Mouse (Mus musculus) left cerebral cortex, postnatal 25 days (tissue): ENCODE measurements around the gene Tmem117. TPM values are rescaled to one million over a fixed set of nuclear protein-coding genes. Genes with fewer than 3 reads are reported as not detected.

ENCODE experiments used
- DNase-seq, 2 experiments: peaks; one replicate each; pipeline ENCODE4 v3.0.0; 2022; ENCODE audit warnings: low spot score in 2 of 2, mixed read lengths in 1 of 2
- intact Hi-C: fragments of 180-260 bp; cut with DNase I; formaldehyde crosslinking; loops from one replicate; pipeline ENCODE4 v1.15.1; 2025
- total RNA-seq, 2 experiments: library from RNA; stranded (reverse); gene quantifications; 2 replicates each; pipeline ENCODE4 v1.2.3; 2021

Gene Tmem117
- total RNA-seq, 2 experiments from 2014 or later = 8.2 to 8.8 TPM

- DNase-seq = no peak
- intact Hi-C loops = no loop called here
Observed at GRCm38 (mm10) chr15:94639126-94639525, 10.1 kb downstream of the Tmem117 start.

DNA sequence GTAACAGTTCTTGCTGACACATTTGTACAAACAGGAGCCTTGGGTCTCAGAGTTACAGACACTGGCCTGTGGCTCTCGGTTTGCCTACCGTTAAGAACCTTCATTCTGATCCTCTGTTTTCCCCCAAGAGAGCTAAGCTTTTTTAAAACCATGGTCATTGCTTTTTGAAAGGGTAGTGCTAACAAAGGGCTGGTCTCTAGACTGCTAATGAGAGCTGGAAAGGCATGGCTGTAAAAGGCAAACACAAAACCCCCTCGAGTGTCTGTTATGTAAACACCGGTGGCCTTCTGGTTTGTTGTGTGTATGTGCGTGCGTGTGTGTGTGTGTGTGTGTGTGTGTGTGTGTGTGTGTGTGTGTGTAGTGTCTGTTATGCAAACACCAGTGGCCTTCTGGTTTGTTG, 17.0 kb downstream of the Tmem117 start:
- intact Hi-C loops = no loop called here

GRCm38 (mm10) chr15:94648430-94648829, 19.4 kb downstream of the Tmem117 start:
- DNase-seq = no peak
- intact Hi-C loops = no loop called here

More for the DNA sequence above, 17.0 kb downstream of the Tmem117 start:
- no peak for DNase-seq

- DNase-seq = no peak
- intact Hi-C loops = no loop called here
Observed at GRCm38 (mm10) chr15:94649071-94649765, 20.2 kb downstream of the Tmem117 start.

DNA sequence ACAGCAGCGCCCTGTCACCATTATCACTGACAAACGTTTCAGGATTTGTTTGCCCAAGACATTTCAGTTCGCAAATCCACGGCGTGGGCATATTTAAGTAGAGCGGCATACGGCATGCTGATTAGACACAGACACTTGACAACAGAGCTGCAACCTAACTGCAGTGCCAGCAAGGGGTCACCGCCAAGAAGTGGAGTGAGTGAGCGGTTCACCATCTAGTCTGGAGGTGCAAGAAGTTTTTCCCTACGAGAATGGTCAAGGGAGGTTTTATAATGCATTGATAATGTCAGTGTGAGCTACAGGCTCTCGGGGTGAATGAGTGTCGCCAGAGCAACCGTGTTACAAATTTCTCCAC, 20.7 kb downstream of the Tmem117 start:
- no peak for DNase-seq
- intact Hi-C loops = no loop called here

- intact Hi-C loops = no loop called here
- DNase-seq = no peak
Observed at GRCm38 (mm10) chr15:94651350-94651749, 22.3 kb downstream of the Tmem117 start.

DNA sequence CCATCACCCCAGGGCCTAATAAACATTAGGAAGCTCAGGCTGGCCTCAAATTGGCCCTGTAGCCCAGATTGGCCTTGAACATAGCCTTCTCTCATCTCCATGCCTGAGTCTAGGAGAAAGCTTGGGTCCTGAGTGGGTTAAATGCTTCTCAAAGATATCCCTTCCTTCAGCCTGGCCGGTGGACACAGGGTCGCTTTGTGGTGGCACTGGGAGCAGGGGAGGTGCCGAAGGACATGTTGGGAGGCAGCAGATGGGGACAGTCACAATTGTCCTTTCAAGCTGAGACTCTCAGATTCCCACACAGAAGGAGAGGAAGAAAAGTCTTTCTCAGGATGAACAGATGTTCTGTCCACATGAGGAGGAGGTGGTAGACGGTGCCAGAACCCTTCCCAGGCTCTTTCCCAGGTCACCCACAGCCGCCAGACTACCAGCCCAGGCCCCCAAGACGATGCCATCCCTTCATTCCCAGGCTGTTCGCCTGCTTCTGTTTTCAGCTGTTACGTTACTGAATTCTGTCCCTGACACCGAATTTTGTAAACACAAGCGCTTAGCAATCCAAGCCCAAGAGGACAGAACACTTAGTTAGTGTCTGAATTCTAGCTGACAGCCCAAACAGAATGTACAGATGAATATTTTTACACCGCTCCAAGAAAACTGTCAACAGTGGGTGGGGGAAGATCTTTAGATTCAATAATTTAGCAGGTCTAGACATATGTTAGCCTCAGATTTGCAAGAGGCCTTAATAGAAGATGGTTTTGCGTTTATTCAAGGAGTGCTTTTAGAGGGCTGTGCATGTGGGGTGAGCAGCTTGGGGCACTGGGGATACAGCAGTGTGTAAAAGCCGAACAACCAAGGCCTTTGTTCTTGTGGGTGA, 23.2 kb downstream of the Tmem117 start:
- intact Hi-C loops = no loop called here
- peak; percentile 54 to 79 for DNase-seq

DNA sequence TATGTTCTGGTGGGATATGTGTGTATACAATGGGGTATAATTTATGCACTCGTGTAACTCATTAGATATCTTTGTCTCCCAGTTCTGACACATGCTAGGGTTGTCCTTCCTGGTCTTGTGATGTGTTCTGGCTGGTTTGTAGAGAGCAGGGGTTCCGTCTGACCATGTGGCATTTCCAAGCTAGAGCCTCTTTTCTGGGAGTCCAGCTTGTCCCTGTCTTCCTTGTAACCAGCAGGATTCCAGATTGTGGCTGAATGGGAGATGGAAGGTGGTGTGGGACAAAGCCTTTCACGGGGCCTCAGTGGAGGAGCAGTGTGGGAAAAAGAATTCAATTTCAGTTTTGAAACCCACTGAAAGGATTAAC, 23.8 kb downstream of the Tmem117 start:
- intact Hi-C loops = no loop called here
- no peak for DNase-seq

GRCm38 (mm10) chr15:94655811-94656323, 26.8 kb downstream of the Tmem117 start:
- DNase-seq = no peak
- intact Hi-C loops = no loop called here

GRCm38 (mm10) chr15:94657882-94658281, 28.9 kb downstream of the Tmem117 start:
- DNase-seq = no peak
- intact Hi-C loops = no loop called here

GRCm38 (mm10) chr15:94658392-94659111, 29.5 kb downstream of the Tmem117 start:
- no peak for DNase-seq

DNA sequence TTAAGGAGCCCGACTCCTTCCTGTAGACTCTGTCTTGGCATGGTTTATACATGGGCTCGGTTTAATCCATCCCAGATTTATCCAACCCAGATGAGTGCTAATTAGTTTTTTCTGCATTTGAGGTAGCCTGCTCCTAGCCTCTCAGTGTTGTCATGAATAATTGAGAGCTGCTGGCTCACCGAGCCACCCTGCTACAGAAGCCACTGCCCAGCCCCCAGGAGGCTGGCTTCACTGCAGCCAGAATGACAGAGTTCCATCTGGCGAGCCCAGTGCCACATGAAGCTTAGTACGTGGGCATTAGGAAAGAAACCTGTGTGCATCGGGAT, 30.0 kb downstream of the Tmem117 start:
- intact Hi-C loops = no loop called here
- DNase-seq = no peak

More at GRCm38 (mm10) chr15:94658392-94659111, 29.5 kb downstream of the Tmem117 start:
- intact Hi-C loops = no loop called here

DNA sequence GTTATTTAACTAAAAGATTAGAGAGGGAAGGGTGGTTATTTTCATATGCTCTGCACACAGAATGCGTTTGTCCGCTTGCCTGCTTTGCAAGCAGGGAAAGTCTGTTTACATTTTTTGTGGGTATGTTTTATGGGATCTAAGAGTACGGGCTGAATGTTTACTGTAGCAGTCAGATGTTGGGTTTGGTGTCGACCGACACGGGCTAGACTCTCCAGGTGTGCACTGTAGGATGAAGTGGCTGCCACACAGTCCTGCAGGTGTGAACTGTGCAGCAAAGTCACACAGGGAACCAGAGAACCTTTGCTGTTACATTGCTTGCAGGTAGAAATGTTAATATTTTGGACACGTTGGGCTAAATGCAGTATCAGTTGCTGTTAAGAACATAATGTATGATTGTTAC, 31.9 kb downstream of the Tmem117 start:
- intact Hi-C loops = loop anchor here (1.0 kb wide), 1 partner anchor 104 kb away; no protein-coding TSS in a partner anchor
- DNase-seq = no peak

GRCm38 (mm10) chr15:94661398-94661797, 32.4 kb downstream of the Tmem117 start:
- intact Hi-C loops = loop anchor here (1.0 kb wide), 1 partner anchor 104 kb away; no protein-coding TSS in a partner anchor
- DNase-seq = peak in 1 of 2 experiments; percentile 39

DNA sequence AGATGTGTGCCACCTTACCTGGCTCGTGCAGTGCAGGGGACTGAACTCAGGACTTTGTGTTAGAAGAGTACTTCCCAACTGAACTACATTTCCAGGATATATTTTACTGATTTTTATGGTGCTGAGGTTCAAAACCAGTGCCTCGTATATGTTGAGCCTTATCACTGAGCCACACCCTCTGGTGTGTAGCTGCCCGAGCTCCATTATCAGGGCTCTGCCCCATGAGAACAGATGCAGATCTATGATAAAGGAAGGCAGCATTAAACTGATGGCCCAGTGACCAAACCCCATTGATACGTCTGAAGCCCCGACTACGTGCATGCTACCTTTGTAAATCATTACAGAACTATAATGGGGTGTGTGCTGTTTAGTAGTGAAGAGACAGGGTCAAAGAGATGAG, 35.6 kb downstream of the Tmem117 start:
- intact Hi-C loops = no loop called here
- DNase-seq = no peak

GRCm38 (mm10) chr15:94681135-94681534, 52.1 kb downstream of the Tmem117 start:
- no peak for DNase-seq
- intact Hi-C loops = no loop called here

- DNase-seq = peak in 1 of 2 experiments; percentile 17
- intact Hi-C loops = no loop called here
Observed at GRCm38 (mm10) chr15:94684269-94684668, 55.2 kb downstream of the Tmem117 start.

DNA sequence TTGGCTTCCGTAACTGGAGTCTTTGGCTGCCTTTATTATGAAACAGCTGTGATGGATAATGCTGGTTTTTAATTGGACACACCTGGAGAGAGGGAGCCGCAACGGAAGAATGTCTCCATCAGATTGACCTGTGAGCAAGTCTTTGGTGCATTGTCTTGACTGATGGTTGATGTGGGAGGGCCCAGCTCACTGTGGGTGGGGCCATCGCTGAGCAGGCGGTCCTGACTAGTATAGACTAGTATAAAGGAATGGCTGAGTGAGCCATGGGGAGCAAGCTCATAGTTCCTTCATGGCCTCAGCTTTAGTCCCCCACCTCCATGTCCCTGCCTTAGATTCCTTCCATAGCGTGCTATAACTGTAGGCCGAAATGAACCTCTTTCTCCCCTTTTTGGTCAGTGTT, 58.1 kb downstream of the Tmem117 start:
- intact Hi-C loops = no loop called here
- DNase-seq = no peak

- intact Hi-C loops = no loop called here
- peak in 1 of 2 experiments; percentile 9 for DNase-seq
Observed at GRCm38 (mm10) chr15:94687629-94688028, 58.6 kb downstream of the Tmem117 start.

DNA sequence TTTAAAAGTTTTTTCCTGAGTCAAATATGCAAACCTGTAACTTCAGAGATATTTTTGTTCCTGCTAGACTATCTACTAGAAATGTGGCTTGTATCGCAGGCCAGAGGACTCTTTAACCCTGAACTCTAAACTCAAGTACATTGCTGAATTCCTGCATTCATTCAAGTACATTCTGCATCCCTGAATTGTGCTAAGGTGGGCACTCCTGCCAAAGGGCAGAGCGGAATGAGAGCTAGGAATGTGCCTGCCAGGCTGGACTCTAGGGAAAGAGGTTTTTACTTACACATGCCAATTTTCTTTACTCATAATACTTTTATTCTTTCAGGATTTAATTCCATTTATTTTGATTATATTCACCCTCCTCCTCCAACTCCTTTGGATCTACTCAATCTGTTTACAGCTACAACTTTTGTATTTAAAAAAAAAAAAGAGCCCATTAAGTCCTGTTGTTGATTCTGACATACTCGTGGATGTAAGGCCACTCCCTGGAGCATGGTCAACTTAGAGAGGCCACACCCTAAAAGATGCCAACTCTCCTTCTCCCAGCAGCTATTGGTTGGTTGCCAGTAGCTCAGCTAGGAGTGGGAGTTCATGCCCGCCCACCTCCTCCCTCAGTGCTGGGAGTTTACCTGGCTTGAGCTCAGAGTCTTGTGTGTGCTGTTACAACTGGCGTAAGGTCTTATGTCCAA, 60.3 kb downstream of the Tmem117 start:
- intact Hi-C loops = no loop called here
- DNase-seq = no peak
